Mouse (Mus musculus) activated CD4-positive, CD25-positive, alpha-beta regulatory T cell, adult 4 months (primary cell): Measurements from ENCODE around the gene Mfap4. TPM values are rescaled to one million over a fixed set of nuclear protein-coding genes. Genes with fewer than 3 reads are reported as not detected.

Experiments
- ATAC-seq: one replicate; pipeline ENCODE4 v1.8.0; 2017
- polyA plus RNA-seq, 2 experiments: library from polyadenylated mRNA; unstranded; fragments of 100-300 nt; shearing (Covaris generic); gene quantifications; one replicate each; pipeline ENCODE4 v1.2.1; 2017

Mfap4 gene
- polyA plus RNA-seq, 2 experiments from 2014 or later, result not detected

- no peak for ATAC-seq
Observed at GRCm38 (mm10) chr11:61519484-61520107, 34.4 kb downstream of the Mfap4 start.

GRCm38 (mm10) chr11:61526872-61527271 lies 41.6 kb downstream of the Mfap4 start:
- ATAC-seq, result no peak

DNA sequence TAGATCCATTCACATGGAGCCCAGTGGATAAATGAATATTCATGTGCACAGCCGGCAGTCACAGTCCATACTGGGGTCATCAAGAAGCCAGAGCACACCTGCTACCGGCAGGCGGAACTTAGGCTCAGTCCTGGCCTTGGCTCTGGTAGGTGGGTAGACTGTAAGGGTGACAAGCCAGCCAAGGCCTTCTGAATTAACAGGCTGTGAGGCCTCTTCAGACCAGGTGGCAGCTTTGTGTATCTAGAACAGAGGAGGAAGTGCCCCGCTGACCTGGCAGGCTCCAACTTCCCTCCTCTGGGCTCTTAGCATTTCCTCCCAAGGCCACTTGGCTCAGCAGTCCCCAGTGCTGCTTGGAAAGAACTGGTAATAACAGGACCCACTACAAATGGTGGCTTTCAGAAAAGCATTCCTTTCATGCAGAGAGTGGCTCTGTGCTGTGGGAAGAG lies 44.1 kb downstream of the Mfap4 start:
- ATAC-seq, result no peak

GRCm38 (mm10) chr11:61532820-61533219 lies 47.6 kb downstream of the Mfap4 start:
- no peak for ATAC-seq

DNA sequence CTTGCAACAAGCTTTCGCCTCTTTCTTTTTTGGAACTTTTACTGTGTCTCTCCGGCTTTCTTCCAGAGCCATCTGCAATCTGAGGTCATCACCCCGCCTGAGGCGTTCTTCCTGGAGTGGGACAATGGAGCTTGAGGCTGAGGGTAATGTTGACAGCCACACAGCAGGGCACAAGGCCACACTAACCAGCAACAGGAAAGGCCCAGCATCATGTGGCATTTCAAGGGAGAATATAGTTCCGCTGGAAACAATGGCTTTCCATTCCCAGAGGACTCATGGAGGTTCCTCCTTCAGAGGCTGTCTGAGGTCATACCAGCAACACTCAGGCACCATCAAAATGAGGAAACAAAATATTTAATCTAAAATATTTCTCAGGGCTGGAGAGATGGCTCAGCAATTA lies 48.3 kb downstream of the Mfap4 start:
- no peak for ATAC-seq

DNA sequence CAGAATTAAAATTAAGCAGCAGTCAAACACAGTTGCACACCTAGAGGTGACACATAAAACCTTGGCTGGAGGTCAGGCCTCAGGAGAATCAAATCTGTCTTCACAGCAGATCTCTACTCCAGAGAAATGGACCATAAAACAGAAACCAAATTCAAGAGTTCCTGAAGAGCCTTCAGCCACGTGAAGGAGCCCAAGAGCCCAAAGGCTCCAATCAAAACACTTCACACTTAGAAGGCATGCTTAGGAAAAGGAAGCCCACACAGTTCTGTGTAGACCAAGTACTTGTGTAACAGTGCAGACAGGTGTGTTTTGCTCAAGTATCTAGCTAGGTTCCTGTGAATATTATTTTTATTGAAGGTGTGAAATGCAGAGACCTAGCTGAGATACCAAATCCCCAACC lies 50.3 kb downstream of the Mfap4 start:
- no peak for ATAC-seq

- ATAC-seq, result no peak
Observed at GRCm38 (mm10) chr11:61536952-61537351, 51.7 kb downstream of the Mfap4 start.

GRCm38 (mm10) chr11:61537362-61537761 lies 52.1 kb downstream of the Mfap4 start:
- ATAC-seq, result no peak

Other genes starting within 250 kb of the Mfap4 start
- 10 to 100 TPM; 34.2 to 40.6 TPM for gene Aldh3a2, start 218.0 kb upstream of the Mfap4 start, polyA plus RNA-seq
- not detected for gene Slc47a2, start 142.6 kb upstream of the Mfap4 start, polyA plus RNA-seq
- gene Slc47a1, start 107.1 kb upstream of the Mfap4 start, polyA plus RNA-seq, result not detected
- not detected for gene Rnf112, start 31.3 kb upstream of the Mfap4 start, polyA plus RNA-seq
- 10 to 100 TPM in 1 of 2 experiments, 1 to 10 TPM in 1; 6.1 to 13.4 TPM for gene Mapk7, start 9.0 kb downstream of the Mfap4 start, polyA plus RNA-seq
- 1 to 10 TPM; 2.7 to 4.5 TPM for gene B9d1, start 19.7 kb downstream of the Mfap4 start, polyA plus RNA-seq
- under 1 TPM; 0.33 to 0.40 TPM for gene Epn2, start 94.3 kb downstream of the Mfap4 start, polyA plus RNA-seq
- gene Grap, start 167.8 kb downstream of the Mfap4 start, polyA plus RNA-seq, result 100 to 1,000 TPM; 171 to 177 TPM
- gene Fam83g, start 198.7 kb downstream of the Mfap4 start, polyA plus RNA-seq, result under 1 TPM; 0.24 to 0.40 TPM
- not detected for gene Slc5a10, start 235.4 kb downstream of the Mfap4 start, polyA plus RNA-seq